Mouse (Mus musculus): Measurements from ENCODE around the gene Ccl12. TPM values are rescaled to one million over a fixed set of nuclear protein-coding genes. Genes with fewer than 3 reads are reported as not detected.

Gene Ccl12
- polyA plus RNA-seq, 1 experiment from 2014 or later, result 0.66 TPM

DNA sequence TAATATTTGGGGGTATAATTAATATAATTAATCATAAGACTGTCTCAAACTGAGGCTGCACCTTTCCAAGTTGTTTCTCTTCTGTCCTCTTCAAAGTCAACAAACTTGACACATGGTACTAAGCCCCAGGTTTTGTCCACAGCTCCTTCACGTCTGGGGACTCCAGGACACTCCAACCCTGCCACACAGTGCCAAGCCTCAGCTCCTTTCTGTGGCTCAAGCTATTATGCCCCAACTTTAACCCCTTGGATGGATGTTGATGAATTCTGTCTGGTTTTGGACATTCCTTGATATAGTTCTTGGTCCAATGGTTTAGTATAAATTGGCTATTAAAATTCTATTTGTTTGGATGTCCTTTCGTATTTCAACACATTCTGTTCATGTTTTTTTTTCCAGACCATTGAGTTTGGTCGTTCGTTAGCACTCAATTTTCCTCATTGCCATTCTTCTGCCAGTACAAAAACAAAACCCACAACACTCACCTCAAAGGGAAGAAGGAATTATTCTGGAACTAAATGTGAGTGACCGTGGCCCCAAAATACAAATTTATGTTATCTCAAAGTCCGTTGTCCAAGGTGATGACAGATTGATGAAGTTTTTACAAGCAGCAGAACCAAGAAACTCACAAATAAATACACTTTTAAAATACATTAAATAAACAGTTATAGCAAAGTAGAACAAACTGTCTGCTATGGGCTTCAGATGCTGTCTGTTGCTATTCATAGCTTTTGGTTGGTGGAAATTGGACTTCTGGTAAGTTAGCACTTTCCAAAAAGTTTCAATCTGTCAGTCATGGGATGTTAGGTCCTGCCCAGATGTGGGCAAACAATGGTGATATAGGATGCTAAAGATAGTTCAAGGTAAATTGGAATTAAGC lies 9.0 kb downstream of the Ccl12 start:
- ATAC-seq (replicated peaks; ENCODE audit: insufficient number of reproducible peaks, low FRiP score, low TSS enrichment), result no peak
- Histone ChIP-seq H3K27ac (ENCODE audit: low read depth, low read length) (no peak overlapping the region), H3K9me3 (replicated peaks; ENCODE audit: control insufficient read depth, low read length) (no peaks in the 10 kb centered on the region), H3K36me3 (ENCODE audit: control insufficient read depth, insufficient read depth, low read length) (no peaks in the 10 kb centered on the region), H3K4me2 (no peak overlapping the region), H3K27me3 (ENCODE audit: control insufficient read depth, insufficient read depth, low read length) (no peaks in the 10 kb centered on the region), H3K9ac (ENCODE audit: low read depth, low read length) (no peak overlapping the region), H3K4me1 (ENCODE audit: control insufficient read depth, insufficient read depth, low read length) (no peaks in the 10 kb centered on the region), H3K4me3 (ENCODE audit: low read depth, low read length) (no peak overlapping the region)
- 63% methylated on average over 6 of the region's 6 CpGs for WGBS (ENCODE audit: insufficient replicate concordance)

DNA sequence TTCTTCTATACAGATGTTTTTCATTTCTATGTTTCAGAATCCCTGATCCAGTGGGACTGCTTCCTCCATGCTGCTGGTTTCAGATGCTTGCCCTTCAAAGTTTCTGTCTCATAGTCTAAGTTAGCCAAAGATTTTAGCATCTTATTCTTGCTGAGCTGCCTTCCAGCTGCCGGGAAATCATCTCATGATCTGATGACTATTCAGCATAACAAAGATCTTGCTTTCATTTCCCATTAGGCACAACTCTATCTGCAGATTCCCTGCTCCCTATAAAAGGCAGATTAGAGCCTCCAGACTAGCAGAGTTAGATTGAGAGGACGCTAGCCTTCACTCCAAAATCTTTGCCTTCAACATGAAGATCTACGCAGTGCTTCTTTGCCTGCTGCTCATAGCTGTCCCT lies 13.2 kb downstream of the Ccl12 start, which contains the start of gene Ccl8:
TSS of gene Ccl8 (plus strand) at position 301 of the 400 bp plus-strand sequence.
- Histone ChIP-seq H3K27ac (ENCODE audit: low read depth, low read length) (no peak within 1 kb of the TSS), H3K36me3 (ENCODE audit: control insufficient read depth, insufficient read depth, low read length) (no peaks in the 10 kb centered on the region), H3K4me3 (ENCODE audit: low read depth, low read length) (no peak within 1 kb of the TSS), H3K9me3 (replicated peaks; ENCODE audit: control insufficient read depth, low read length) (no peaks in the 10 kb centered on the region), H3K9ac (ENCODE audit: low read depth, low read length) (no peak within 1 kb of the TSS), H3K27me3 (ENCODE audit: control insufficient read depth, insufficient read depth, low read length) (no peaks in the 10 kb centered on the region), H3K4me1 (ENCODE audit: control insufficient read depth, insufficient read depth, low read length) (no peaks in the 10 kb centered on the region), H3K4me2 (no peak within 1 kb of the TSS)
- WGBS (ENCODE audit: insufficient replicate concordance), result 75% methylated on average over 3 of the region's 3 CpGs
- no peak for ATAC-seq (replicated peaks; ENCODE audit: insufficient number of reproducible peaks, low FRiP score, low TSS enrichment)

- H3K4me2 ChIP-seq, result no peak overlapping the region
- no peak overlapping the region for H3K9ac ChIP-seq (ENCODE audit: low read depth, low read length)
- H3K36me3 ChIP-seq (ENCODE audit: control insufficient read depth, insufficient read depth, low read length), result no peaks in the 10 kb centered on the region
- H3K4me1 ChIP-seq (ENCODE audit: control insufficient read depth, insufficient read depth, low read length), result no peaks in the 10 kb centered on the region
- H3K4me3 ChIP-seq (ENCODE audit: low read depth, low read length), result no peak overlapping the region
- H3K27ac ChIP-seq (ENCODE audit: low read depth, low read length), result no peak overlapping the region
- no peak for ATAC-seq (replicated peaks; ENCODE audit: insufficient number of reproducible peaks, low FRiP score, low TSS enrichment)
- no peaks in the 10 kb centered on the region for H3K9me3 ChIP-seq (replicated peaks; ENCODE audit: control insufficient read depth, low read length)
- H3K27me3 ChIP-seq (ENCODE audit: control insufficient read depth, insufficient read depth, low read length), result no peaks in the 10 kb centered on the region
- 72% methylated on average over 3 of the region's 3 CpGs for WGBS (ENCODE audit: insufficient replicate concordance)
These were observed 14.4 kb downstream of the Ccl12 start for GRCm38 (mm10) chr11:82116041-82116440.

DNA sequence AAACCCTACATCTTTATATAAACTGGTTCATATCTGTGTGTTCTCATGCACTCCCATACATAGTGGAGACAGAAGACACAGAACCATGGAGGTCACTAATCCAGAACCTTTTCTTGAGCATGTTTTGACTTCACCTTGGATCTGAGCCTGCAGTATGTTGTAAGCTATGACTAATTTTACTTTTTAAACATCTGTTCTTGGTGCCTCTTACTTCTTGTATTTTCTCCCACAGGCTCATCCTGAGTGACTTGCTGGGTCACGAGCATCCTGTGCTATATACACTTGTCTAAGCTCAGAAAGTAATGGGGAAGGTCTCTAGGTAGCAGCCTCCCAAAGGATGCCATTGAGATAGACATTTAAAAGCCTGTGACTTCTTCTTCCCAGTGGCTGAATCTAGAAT lies 31.3 kb downstream of the Ccl12 start:
- H3K9ac ChIP-seq (ENCODE audit: low read depth, low read length), result no peak overlapping the region
- no peaks in the 10 kb centered on the region for H3K4me1 ChIP-seq (ENCODE audit: control insufficient read depth, insufficient read depth, low read length)
- no peak for ATAC-seq (replicated peaks; ENCODE audit: insufficient number of reproducible peaks, low FRiP score, low TSS enrichment)
- no peaks in the 10 kb centered on the region for H3K27me3 ChIP-seq (ENCODE audit: control insufficient read depth, insufficient read depth, low read length)
- H3K27ac ChIP-seq (ENCODE audit: low read depth, low read length), result no peak overlapping the region
- 66% methylated on average over 1 of the region's 1 CpGs for WGBS (ENCODE audit: insufficient replicate concordance)
- H3K36me3 ChIP-seq (ENCODE audit: control insufficient read depth, insufficient read depth, low read length), result no peaks in the 10 kb centered on the region
- H3K9me3 ChIP-seq (replicated peaks; ENCODE audit: control insufficient read depth, low read length), result no peaks in the 10 kb centered on the region
- H3K4me2 ChIP-seq, result no peak overlapping the region
- H3K4me3 ChIP-seq (ENCODE audit: low read depth, low read length), result no peak overlapping the region

DNA sequence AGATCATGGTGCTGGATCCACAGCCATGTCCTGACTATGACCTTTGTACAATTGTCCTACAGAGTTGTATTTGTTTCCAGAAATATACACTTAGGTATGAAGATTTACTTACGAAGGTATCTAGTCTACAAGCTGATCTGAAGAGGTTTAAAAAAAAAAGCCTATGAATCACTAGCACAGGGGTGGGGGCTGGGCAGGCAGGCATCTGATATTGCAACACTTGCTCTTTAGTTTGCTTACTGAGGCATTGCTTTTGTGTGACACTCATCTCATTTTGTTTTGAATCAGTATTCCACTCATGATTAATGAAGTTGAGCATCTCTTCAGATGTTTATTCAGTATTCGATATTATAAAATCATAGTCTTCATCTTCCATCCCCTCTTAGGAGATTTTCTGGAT lies 34.6 kb downstream of the Ccl12 start:
- Histone ChIP-seq H3K9me3 (replicated peaks; ENCODE audit: control insufficient read depth, low read length) (no peaks in the 10 kb centered on the region), H3K4me1 (ENCODE audit: control insufficient read depth, insufficient read depth, low read length) (no peaks in the 10 kb centered on the region)
- WGBS (ENCODE audit: insufficient replicate concordance), result 78% methylated on average over 2 of the region's 2 CpGs

GRCm38 (mm10) chr11:82139492-82140094 lies 37.9 kb downstream of the Ccl12 start:
- WGBS (ENCODE audit: insufficient replicate concordance), result 63% methylated on average over 7 of the region's 7 CpGs
- Histone ChIP-seq H3K9ac (ENCODE audit: low read depth, low read length) (no peak overlapping the region), H3K9me3 (replicated peaks; ENCODE audit: control insufficient read depth, low read length) (no peaks in the 10 kb centered on the region), H3K4me1 (ENCODE audit: control insufficient read depth, insufficient read depth, low read length) (no peaks in the 10 kb centered on the region), H3K4me3 (ENCODE audit: low read depth, low read length) (no peak overlapping the region), H3K27ac (ENCODE audit: low read depth, low read length) (no peak overlapping the region), H3K36me3 (ENCODE audit: control insufficient read depth, insufficient read depth, low read length) (no peaks in the 10 kb centered on the region), H3K27me3 (ENCODE audit: control insufficient read depth, insufficient read depth, low read length) (no peaks in the 10 kb centered on the region), H3K4me2 (no peak overlapping the region)
- ATAC-seq (replicated peaks; ENCODE audit: insufficient number of reproducible peaks, low FRiP score, low TSS enrichment), result no peak

More for the DNA sequence above, 34.6 kb downstream of the Ccl12 start:
- no peak overlapping the region for H3K4me3 ChIP-seq (ENCODE audit: low read depth, low read length)
- H3K27ac ChIP-seq (ENCODE audit: low read depth, low read length), result no peak overlapping the region
- no peaks in the 10 kb centered on the region for H3K36me3 ChIP-seq (ENCODE audit: control insufficient read depth, insufficient read depth, low read length)
- no peak for ATAC-seq (replicated peaks; ENCODE audit: insufficient number of reproducible peaks, low FRiP score, low TSS enrichment)
- H3K4me2 ChIP-seq, result no peak overlapping the region
- no peaks in the 10 kb centered on the region for H3K27me3 ChIP-seq (ENCODE audit: control insufficient read depth, insufficient read depth, low read length)
- no peak overlapping the region for H3K9ac ChIP-seq (ENCODE audit: low read depth, low read length)

Other genes starting within 250 kb of the Ccl12 start
- 0.06 TPM in 1 of 2 replicates, not detected in the other for gene 5530401A14Rik, start 241.2 kb upstream of the Ccl12 start, polyA plus RNA-seq (2014; fragmentation: Nextera tagmentation; extraction: Ambion mirVana)
- gene Asic2, start 133.4 kb upstream of the Ccl12 start, polyA plus RNA-seq (2014; fragmentation: Nextera tagmentation; extraction: Ambion mirVana), result 0.21 and 0.25 TPM in 2 replicates
- gene Ccl2, start 66.3 kb upstream of the Ccl12 start, polyA plus RNA-seq (2014; fragmentation: Nextera tagmentation; extraction: Ambion mirVana), result 6.8 and 8.2 TPM in 2 replicates
- gene Gm17268, start 63.3 kb upstream of the Ccl12 start, polyA plus RNA-seq (2014; fragmentation: Nextera tagmentation; extraction: Ambion mirVana), result not detected in 2 replicates
- gene Ccl7, start 56.1 kb upstream of the Ccl12 start, polyA plus RNA-seq (2014; fragmentation: Nextera tagmentation; extraction: Ambion mirVana), result 2.0 and 2.8 TPM in 2 replicates
- gene Ccl11, start 44.0 kb upstream of the Ccl12 start, polyA plus RNA-seq (2014; fragmentation: Nextera tagmentation; extraction: Ambion mirVana), result not detected in 2 replicates
- not detected in 2 replicates for gene Ccl8, start 13.3 kb downstream of the Ccl12 start, polyA plus RNA-seq (2014; fragmentation: Nextera tagmentation; extraction: Ambion mirVana)
- gene Ccl1, start 203.8 kb downstream of the Ccl12 start, polyA plus RNA-seq (2014; fragmentation: Nextera tagmentation; extraction: Ambion mirVana), result not detected in 2 replicates

All from heart, embryonic 11.5 days (tissue).